Mouse (Mus musculus) heart, embryonic 16.5 days (tissue): ENCODE data around the gene Glt6d1. TPM values are rescaled to one million over a fixed set of nuclear protein-coding genes. Genes with fewer than 3 reads are reported as not detected.
A peak's percentile ranks its signal among the peaks of the same experiment; 100 is the strongest.

Source experiments
- ATAC-seq: fragments of 200-750 bp; cut with Nextera tagmentation; replicated peaks from 2 replicates; pipeline ENCODE4 v1.8.0; 2017; ENCODE audit warnings: moderate number of reproducible peaks; ENCODE audit not compliant: insufficient read depth, low FRiP score; ENCODE audit errors: extremely low read depth
- H3K27ac ChIP-seq: fragments of 300-500 bp; sonication (generic); 2 replicates; pipeline ENCODE4 v1.5.1; 2014; ENCODE audit warnings: mild to moderate bottlenecking, low read length, control low read depth, moderate library complexity
- H3K27me3 ChIP-seq: fragments of 300-500 bp; sonication (generic); 2 replicates; pipeline ENCODE4 v1.6.1; 2014; ENCODE audit warnings: low read length, mixed read lengths; ENCODE audit not compliant: control insufficient read depth, insufficient read depth
- H3K36me3 ChIP-seq: fragments of 300-500 bp; sonication (generic); 2 replicates; pipeline ENCODE4 v1.6.1; 2014; ENCODE audit not compliant: control insufficient read depth, insufficient read depth
- H3K4me1 ChIP-seq: fragments of 300-500 bp; sonication (generic); 2 replicates; pipeline ENCODE4 v1.6.1; 2014; ENCODE audit warnings: low read length, mixed read lengths; ENCODE audit not compliant: control insufficient read depth, insufficient read depth
- H3K4me2 ChIP-seq: fragments of 300-500 bp; sonication (generic); 2 replicates; pipeline ENCODE4 v1.6.1; 2014; ENCODE audit warnings: low read depth, mild to moderate bottlenecking, control low read depth, low read length
- H3K4me3 ChIP-seq: fragments of 300-500 bp; sonication (generic); 2 replicates; pipeline ENCODE4 v1.5.1; 2014; ENCODE audit warnings: mild to moderate bottlenecking, control low read depth, low read length
- H3K9ac ChIP-seq: fragments of 300-500 bp; sonication (generic); 2 replicates; pipeline ENCODE4 v1.6.1; 2014; ENCODE audit warnings: low read length, control low read depth
- H3K9me3 ChIP-seq: fragments of 300-500 bp; sonication (generic); replicated peaks from 2 replicates; pipeline ENCODE4 v1.6.1; 2016; ENCODE audit warnings: low read length; ENCODE audit not compliant: control insufficient read depth
- WGBS: fragments of 180-500 bp; shearing (Covaris S2); extraction: QIAGEN DNeasy Blood & Tissue Kit; methylation state at CpG from one replicate; pipeline ENCODE4 v1.1.7; 2014; 5-methylcytosine and 5-hydroxymethylcytosine counted together
- polyA plus RNA-seq: library from polyadenylated mRNA; unstranded; fragments of >200 nt; fragmentation: Nextera tagmentation; extraction: Ambion mirVana; gene quantifications from 2 replicates; pipeline ENCODE4 v1.2.1, GENCODE M21; 2015

Gene Glt6d1
- polyA plus RNA-seq, 1 experiment from 2014 or later, result not detected

DNA sequence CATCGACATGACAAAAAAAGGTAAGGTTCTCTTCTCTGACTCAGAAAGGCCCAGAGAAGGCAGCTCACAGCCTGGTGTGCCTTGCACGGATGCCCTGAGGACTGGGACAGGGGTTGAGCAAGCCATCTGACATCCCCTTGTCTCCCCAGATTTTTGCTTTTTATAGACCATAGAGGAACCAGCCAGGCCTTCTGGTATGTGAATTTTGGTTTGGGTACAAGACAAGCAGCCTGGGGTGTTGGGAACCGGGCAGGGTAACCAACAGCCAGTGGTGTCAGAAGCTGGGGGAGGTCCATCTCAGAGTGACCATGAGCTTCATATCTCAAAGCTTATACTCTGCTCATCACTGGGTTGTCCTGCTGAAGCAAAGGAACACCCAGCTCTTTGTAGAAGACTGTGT lies 9.1 kb upstream of the Glt6d1 start:
- H3K9me3 ChIP-seq, result no peaks in the 10 kb centered on the region
- no peak for ATAC-seq
- H3K36me3 ChIP-seq, result no peaks in the 10 kb centered on the region
- H3K4me1 ChIP-seq, result no peaks in the 10 kb centered on the region
- H3K27me3 ChIP-seq, result no peaks in the 10 kb centered on the region
- 82% methylated on average over 3 of the region's 3 CpGs for WGBS
- no peak overlapping the region for H3K4me3 ChIP-seq
- H3K9ac ChIP-seq, result no peak overlapping the region
- H3K4me2 ChIP-seq, result no peak overlapping the region
- H3K27ac ChIP-seq, result no peak overlapping the region

DNA sequence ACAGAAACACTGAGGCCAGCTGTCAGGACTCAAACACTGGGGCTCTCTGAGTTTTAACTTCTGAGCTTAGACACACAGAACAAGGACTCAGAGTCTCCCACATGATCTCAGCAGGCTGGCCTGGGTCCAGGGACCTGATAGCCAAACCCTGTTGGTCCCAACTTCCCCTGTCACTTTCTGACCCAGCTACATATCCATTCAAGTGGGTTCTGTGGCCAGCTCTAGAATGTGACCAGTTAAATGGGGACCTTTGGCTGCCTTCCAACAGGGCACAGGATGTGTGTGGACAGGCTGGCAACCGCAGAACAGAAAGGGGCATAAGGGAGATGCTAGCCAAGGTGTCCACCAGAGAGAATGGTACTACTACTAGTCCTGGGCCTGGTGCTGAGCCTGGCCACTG lies 7.2 kb upstream of the Glt6d1 start, which contains the start of gene Lcn9:
Gene Lcn9 (plus strand): TSS at position 348 of the 400 bp plus-strand sequence.
- no peaks in the 10 kb centered on the region for H3K9me3 ChIP-seq
- H3K27ac ChIP-seq, result no peak within 1 kb of the TSS
- WGBS, result 59% methylated on average over 1 of the region's 1 CpGs
- no peak within 1 kb of the TSS for H3K4me2 ChIP-seq
- H3K4me1 ChIP-seq, result no peaks in the 10 kb centered on the region
- no peak for ATAC-seq
- H3K36me3 ChIP-seq, result no peaks in the 10 kb centered on the region
- H3K4me3 ChIP-seq, result no peak within 1 kb of the TSS
- H3K9ac ChIP-seq, result no peak within 1 kb of the TSS
- no peaks in the 10 kb centered on the region for H3K27me3 ChIP-seq

DNA sequence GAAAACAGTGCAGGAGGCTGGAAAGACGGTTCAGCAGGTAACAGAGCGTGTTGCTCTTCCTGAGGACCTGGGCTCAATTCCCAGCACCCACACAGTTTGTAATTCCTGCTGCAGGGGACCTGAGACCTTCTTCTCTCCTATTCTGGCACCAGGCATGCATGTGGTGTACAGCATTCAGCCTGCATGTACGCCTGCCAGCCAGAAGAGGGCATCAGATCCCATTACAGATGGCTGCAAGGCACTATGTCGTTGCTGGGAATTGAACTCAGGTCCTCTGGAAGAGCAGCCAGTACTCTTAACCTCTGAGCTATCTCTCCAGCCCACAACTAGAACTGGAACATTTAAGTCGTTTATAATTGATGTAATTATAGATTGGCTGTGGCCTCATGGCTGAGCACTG lies 2.3 kb downstream of the Glt6d1 start:
- H3K9ac ChIP-seq, result no peak overlapping the region
- ATAC-seq, result no peak
- no peaks in the 10 kb centered on the region for H3K9me3 ChIP-seq
- 70% methylated on average over 5 of the region's 5 CpGs for WGBS
- H3K4me3 ChIP-seq, result no peak overlapping the region
- H3K27me3 ChIP-seq, result no peaks in the 10 kb centered on the region
- H3K4me2 ChIP-seq, result no peak overlapping the region
- H3K4me1 ChIP-seq, result no peaks in the 10 kb centered on the region
- no peak overlapping the region for H3K27ac ChIP-seq
- H3K36me3 ChIP-seq, result no peaks in the 10 kb centered on the region

DNA sequence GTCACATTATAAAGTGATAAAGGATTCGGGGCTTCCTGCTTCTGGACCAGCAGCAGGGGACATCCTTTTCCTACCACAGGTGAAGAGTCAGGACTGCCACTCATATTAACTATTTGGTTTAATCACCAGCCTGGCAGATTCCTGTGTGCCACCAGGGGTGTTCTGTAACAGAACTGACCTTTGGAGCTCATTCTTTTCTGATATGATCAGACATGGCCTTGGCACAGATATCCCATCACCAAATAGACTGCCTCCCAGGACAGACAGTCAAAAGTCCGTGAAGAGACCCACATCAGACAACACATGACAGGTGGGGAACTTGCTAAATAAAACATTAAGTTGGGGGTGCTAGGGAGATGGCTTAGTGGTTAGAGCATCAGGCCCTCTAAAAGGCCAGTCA lies 3.9 kb downstream of the Glt6d1 start:
- Histone ChIP-seq H3K27me3 (no peaks in the 10 kb centered on the region), H3K36me3 (no peaks in the 10 kb centered on the region), H3K27ac (no peak overlapping the region), H3K4me2 (no peak overlapping the region), H3K4me1 (no peaks in the 10 kb centered on the region), H3K4me3 (no peak overlapping the region), H3K9ac (no peak overlapping the region), H3K9me3 (no peaks in the 10 kb centered on the region)
- WGBS, result 64% methylated on average over 2 of the region's 2 CpGs
- ATAC-seq, result no peak

DNA sequence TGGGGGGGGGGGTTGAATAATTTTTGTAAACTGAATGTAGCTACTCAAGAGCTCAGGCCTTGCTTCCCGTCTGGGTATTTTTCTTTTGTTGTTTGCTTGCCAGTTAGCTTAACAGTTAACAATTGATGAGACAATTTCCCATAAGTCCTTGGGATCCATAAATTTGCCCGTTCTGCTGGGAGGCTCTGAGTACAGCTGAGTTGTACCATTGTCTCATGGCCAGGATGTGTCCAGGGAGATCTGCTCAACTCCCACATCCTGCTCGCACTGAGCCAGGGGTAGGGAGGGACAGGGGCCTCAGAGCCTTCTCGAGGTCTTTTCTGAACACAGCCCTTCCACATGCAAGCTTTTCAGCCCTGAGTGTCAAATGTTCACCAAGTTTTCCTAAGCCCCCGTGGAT lies 17.6 kb downstream of the Glt6d1 start:
- H3K36me3 ChIP-seq, result no peaks in the 10 kb centered on the region
- no peak overlapping the region for H3K4me3 ChIP-seq
- no peak overlapping the region for H3K27ac ChIP-seq
- H3K4me1 ChIP-seq, result no peaks in the 10 kb centered on the region
- no peak; the same call in 1 of the 2 replicates for ATAC-seq
- WGBS, result 45% methylated on average over 5 of the region's 5 CpGs
- H3K9me3 ChIP-seq, result no peaks in the 10 kb centered on the region
- no peak overlapping the region for H3K9ac ChIP-seq
- no peaks in the 10 kb centered on the region for H3K27me3 ChIP-seq
- no peak overlapping the region for H3K4me2 ChIP-seq

DNA sequence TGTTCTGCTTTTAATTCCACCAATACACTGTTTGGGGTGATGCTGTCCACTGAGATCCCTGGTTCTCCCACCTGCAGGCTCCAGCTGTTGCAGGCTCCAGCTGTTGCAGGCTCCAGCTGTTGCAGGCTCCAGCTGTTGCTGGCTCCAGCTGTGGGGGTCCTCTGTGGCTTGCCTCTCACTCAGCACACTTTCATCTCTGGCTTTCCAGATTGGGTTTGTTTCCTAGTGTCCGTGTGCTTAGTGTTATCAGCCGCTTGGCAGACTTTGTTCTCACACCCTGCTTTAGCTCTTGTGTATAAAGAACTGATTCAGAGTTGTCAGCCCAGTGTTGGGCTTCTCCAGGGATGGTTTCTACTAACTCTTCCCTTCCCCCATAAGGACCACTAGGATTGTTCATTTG lies 18.0 kb downstream of the Glt6d1 start:
- Histone ChIP-seq H3K4me1 (no peaks in the 10 kb centered on the region), H3K27ac (no peak overlapping the region), H3K36me3 (no peaks in the 10 kb centered on the region), H3K9me3 (no peaks in the 10 kb centered on the region), H3K4me2 (no peak overlapping the region), H3K27me3 (no peaks in the 10 kb centered on the region), H3K9ac (no peak overlapping the region), H3K4me3 (no peak overlapping the region)
- 19% methylated on average over 2 of the region's 2 CpGs for WGBS
- 0 out of 2 replicates have a peak, but pooled peaks have one; percentile 18 for ATAC-seq

DNA sequence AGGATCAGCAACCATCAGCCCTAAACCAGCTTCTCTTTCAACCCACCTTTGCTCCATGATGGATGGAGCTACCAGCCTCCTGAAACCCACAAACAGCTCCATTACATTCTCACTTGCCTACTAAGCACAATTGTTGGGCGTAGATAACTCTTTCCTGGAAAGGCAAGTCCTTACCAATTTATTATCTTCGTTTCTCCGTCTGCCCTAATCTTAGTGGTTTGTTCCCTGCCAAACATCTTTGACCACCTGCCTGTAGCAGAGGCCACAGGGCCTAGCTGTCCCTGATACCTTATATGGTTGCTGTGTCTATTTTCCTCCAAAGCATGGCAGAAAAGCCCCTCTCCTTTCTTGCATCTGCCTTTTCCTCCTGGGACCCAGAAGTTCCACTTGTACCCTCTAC lies 26.6 kb downstream of the Glt6d1 start:
- H3K4me3 ChIP-seq, result no peak overlapping the region
- no peak overlapping the region for H3K27ac ChIP-seq
- H3K4me1 ChIP-seq, result no peaks in the 10 kb centered on the region
- H3K27me3 ChIP-seq, result peaks cover 2% of the 10 kb centered on the region; the same call in 1 of the 2 replicates
- ATAC-seq, result no peak
- no peak overlapping the region for H3K4me2 ChIP-seq
- no peak overlapping the region for H3K9ac ChIP-seq
- H3K9me3 ChIP-seq, result no peaks in the 10 kb centered on the region
- no peaks in the 10 kb centered on the region for H3K36me3 ChIP-seq
- 66% methylated on average over 3 of the region's 3 CpGs for WGBS

DNA sequence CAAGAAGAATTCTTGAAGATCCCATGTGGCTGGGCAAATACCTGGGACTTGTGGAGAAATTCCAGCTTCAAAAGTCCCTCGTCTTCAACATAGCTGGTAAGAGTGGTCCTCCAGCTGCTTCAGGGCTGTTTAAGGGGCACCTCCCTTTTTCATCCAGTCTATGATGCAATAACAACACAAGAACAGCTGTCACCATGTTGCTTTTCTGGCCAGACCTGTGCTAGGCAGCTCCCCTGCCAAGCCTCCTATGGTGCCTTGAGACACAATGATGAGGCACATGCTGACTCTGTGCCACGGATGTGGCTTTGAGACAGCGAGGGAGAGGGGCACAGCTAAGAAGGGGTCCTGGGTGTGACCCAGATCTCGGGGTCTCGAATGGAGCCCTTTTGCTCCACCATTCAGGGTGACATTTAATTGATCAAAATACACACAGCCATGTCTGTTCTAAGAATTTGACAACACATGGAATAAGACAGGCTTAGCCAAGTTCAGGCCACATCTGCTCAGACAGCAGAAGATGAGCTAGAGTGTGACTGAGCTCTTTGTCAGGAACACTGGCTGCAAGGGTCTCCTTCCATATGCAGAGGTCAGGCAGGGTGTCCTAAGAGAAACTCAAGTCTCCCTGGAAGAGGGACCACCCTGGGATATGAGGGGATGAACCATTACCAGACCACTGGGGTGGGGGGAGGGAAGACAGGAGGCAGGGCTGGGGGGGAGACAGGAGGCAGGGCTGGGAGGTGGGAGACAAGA lies 29.9 kb downstream of the Glt6d1 start:
- Histone ChIP-seq H3K4me3 (no peak overlapping the region), H3K9me3 (no peaks in the 10 kb centered on the region), H3K36me3 (no peaks in the 10 kb centered on the region), H3K27ac (no peak overlapping the region), H3K27me3 (peaks cover 4% of the 10 kb centered on the region; the same call in 1 of the 2 replicates), H3K9ac (no peak overlapping the region), H3K4me2 (no peak overlapping the region), H3K4me1 (no peaks in the 10 kb centered on the region)
- WGBS, result 61% methylated on average over 5 of the region's 5 CpGs
- no peak for ATAC-seq

DNA sequence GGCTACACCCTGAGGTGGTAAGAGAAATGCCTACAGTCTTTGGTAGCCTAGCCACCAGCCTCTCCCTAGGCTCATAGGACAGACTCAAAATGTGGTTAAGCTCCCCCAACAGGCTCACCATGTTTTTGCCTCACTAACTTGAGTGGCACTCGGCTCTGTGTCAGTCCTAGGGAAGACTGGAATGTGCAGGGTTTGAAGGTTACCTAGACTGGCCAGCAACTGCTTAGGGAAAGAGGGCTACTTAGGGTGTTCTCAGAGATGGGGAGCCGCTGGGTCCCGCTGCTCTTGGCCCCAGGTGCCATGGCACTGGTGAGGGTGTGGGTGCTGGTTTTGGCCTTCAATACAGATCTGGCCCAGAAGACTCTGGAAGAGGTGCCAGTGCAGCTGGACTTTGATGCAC lies 33.7 kb downstream of the Glt6d1 start, which contains the start of gene Gm13539:
Gene Gm13539 (plus strand): TSS at position 301 of the 400 bp plus-strand sequence.
- no peak for ATAC-seq
- Histone ChIP-seq H3K27ac (no peak within 1 kb of the TSS), H3K27me3 (peaks cover 4% of the 10 kb centered on the region; the same call in 1 of the 2 replicates), H3K36me3 (no peaks in the 10 kb centered on the region), H3K9ac (no peak within 1 kb of the TSS), H3K4me3 (no peak within 1 kb of the TSS), H3K4me1 (no peaks in the 10 kb centered on the region), H3K9me3 (no peaks in the 10 kb centered on the region), H3K4me2 (no peak within 1 kb of the TSS)
- WGBS, result 68% methylated on average over 3 of the region's 3 CpGs
